Mouse (Mus musculus): ENCODE measurements around the gene Kifc3. TPM values are rescaled to one million over a fixed set of nuclear protein-coding genes. Genes with fewer than 3 reads are reported as not detected.

Gene Kifc3
- polyA plus RNA-seq, 1 experiment from 2014 or later = 16.4 TPM

DNA sequence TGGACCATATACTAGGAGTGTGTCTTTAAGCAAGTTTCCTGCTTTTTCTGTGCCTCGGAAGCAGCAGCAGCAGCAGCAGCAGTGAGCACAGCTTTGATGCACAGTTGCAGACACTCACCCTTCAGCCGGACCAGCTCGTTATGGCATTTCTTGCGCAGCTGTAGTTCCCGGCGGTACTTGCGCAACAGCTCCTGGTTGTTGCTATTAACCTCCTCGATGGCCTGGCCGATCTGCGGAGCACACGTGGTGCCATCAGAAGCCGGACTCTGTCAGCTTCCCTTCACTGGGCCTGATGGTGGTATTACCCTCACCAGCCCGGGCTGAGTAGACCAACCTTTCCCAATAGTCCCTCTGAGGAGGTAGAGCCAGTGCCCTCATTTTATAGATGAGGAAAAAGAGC lies 95.3 kb downstream of the Kifc3 start:
- 86% methylated on average over 13 of the region's 13 CpGs for WGBS
- Histone ChIP-seq H3K4me1 (replicated peaks) (no peaks in the 10 kb centered on the region), H3K4me3 (no peak overlapping the region), H3K27ac (ENCODE audit: poor library complexity, severe bottlenecking) (no peak overlapping the region), H3K4me2 (no peak overlapping the region), H3K9me3 (replicated peaks) (no peaks in the 10 kb centered on the region), H3K27me3 (replicated peaks) (0 out of 2 replicates have a peak, but pooled peaks cover 3% of the 10 kb centered on the region), H3K9ac (no peak overlapping the region), H3K36me3 (peaks cover 55% of the 10 kb centered on the region)
- no peak for ATAC-seq (ENCODE audit: insufficient number of reproducible peaks, low FRiP score)

DNA sequence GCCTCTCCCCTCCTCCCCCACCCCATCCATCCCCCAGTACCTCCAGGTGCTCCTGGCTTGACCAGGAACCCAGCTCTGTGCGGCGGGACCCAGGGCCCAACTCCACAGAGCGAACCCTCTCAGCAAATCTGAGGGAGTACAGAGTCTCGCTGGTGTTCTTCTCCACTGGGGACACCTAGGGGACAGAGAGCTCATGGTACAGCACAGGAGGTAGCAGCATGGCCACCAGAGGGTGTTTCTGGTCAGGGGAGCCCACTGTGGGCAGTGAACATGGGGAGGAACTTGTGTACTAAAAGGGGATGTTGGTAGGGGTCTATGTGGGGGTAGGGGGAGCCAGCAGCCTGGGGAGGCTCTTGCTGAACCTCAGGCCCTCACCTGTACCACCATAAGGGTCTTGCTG lies 100.6 kb downstream of the Kifc3 start:
- H3K27me3 ChIP-seq (replicated peaks) = no peaks in the 10 kb centered on the region
- H3K4me1 ChIP-seq (replicated peaks) = no peaks in the 10 kb centered on the region
- WGBS = 67% methylated on average over 4 of the region's 4 CpGs
- H3K4me2 ChIP-seq = no peak overlapping the region
- peaks cover 78% of the 10 kb centered on the region for H3K36me3 ChIP-seq
- no peaks in the 10 kb centered on the region for H3K9me3 ChIP-seq (replicated peaks)
- H3K9ac ChIP-seq = no peak overlapping the region
- H3K4me3 ChIP-seq = no peak overlapping the region
- 0 out of 2 replicates have a peak, but pooled peaks have one; percentile 31 for ATAC-seq (ENCODE audit: insufficient number of reproducible peaks, low FRiP score)
- H3K27ac ChIP-seq (ENCODE audit: poor library complexity, severe bottlenecking) = no peak overlapping the region

DNA sequence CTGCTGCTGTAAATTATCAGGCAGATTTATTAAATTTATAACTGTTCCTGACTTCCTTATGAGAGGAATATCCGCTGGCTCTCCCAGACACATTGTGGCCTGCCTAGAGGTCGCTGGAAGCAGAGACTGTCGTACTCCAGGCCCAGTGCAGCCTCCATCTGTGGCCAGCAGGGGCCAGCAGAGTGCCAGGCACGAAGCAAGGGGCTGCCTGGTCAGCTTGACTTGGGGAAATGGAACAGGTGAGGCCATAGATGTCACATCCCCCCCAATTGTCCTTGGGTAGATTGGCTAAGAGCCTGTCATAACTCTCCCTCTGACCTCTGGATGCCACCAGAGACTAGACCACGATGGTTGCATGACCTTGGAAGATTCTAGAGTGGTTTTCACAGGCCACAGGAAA lies 103.6 kb downstream of the Kifc3 start:
- no peak overlapping the region for H3K27ac ChIP-seq (ENCODE audit: poor library complexity, severe bottlenecking)
- no peaks in the 10 kb centered on the region for H3K27me3 ChIP-seq (replicated peaks)
- H3K4me1 ChIP-seq (replicated peaks) = no peaks in the 10 kb centered on the region
- H3K9me3 ChIP-seq (replicated peaks) = no peaks in the 10 kb centered on the region
- ATAC-seq (ENCODE audit: insufficient number of reproducible peaks, low FRiP score) = 0 out of 2 replicates have a peak, but pooled peaks have one; percentile 45
- H3K4me2 ChIP-seq = no peak overlapping the region
- no peak overlapping the region for H3K4me3 ChIP-seq
- 21% methylated on average over 5 of the region's 5 CpGs for WGBS
- peaks cover 88% of the 10 kb centered on the region for H3K36me3 ChIP-seq
- no peak overlapping the region for H3K9ac ChIP-seq

DNA sequence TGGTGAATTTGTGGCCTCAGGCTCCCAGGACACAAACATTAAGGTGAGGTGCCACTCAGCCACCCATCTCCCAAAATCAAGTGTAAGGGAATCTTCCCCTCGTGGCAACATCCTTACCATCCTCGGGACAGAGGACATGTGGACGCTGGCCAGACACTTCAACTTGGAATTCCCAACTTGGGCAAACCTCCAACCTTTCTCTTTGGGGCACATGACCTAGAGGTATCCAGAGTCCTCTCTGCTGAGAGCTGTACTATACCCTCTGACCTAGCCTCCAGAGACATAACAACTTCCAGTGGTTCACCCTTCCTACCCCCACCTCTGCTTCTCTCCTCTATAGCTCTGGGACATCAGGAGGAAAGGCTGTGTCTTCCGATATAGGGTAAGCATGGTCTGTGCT lies 109.0 kb downstream of the Kifc3 start:
- H3K27me3 ChIP-seq (replicated peaks) = no peaks in the 10 kb centered on the region
- no peak overlapping the region for H3K4me3 ChIP-seq
- H3K27ac ChIP-seq (ENCODE audit: poor library complexity, severe bottlenecking) = no peak overlapping the region
- peaks cover 86% of the 10 kb centered on the region for H3K36me3 ChIP-seq
- no peak overlapping the region for H3K4me2 ChIP-seq
- no peaks in the 10 kb centered on the region for H3K9me3 ChIP-seq (replicated peaks)
- H3K9ac ChIP-seq = no peak overlapping the region
- no peaks in the 10 kb centered on the region for H3K4me1 ChIP-seq (replicated peaks)
- WGBS = 78% methylated on average over 4 of the region's 4 CpGs
- no peak for ATAC-seq (ENCODE audit: insufficient number of reproducible peaks, low FRiP score)

DNA sequence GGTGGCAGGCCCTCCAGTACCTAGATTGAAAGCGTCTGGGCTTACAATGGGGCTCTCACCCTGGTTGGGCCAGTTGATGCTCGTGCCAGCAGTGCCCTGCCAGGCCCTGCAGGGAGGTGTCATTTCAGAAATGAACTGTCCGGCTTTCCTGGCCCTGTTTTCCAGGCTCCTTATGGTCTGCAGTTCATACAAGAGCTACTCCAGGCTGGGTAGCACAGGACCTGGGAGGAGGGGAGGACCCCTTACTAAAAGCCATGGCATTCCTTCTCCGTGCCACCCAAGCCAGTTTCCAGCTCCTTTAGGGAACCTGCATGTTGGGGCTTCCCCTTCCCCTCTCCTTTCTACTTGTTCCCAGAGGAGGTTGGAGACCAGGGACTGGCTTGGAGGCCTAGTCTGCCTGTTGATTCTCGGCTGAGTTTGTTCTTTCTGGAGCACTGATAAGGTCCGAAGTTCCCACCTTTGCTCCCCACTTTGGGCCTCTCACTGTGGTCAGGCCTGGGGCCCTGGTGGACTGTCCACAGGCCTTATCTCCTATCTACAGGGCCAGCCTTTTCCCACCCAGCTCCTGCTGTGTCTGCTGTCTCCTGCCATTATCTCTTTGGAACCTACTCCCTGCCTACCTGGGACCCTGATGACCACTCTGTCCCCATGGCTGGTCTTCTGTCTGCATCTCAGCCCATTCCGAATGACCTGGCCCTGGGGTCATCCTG lies 117.0 kb downstream of the Kifc3 start:
- ATAC-seq (ENCODE audit: insufficient number of reproducible peaks, low FRiP score) = peak; percentile 60
- peak overlapping the region; percentile 41 for H3K4me2 ChIP-seq
- 64% methylated on average over 7 of the region's 7 CpGs for WGBS

DNA sequence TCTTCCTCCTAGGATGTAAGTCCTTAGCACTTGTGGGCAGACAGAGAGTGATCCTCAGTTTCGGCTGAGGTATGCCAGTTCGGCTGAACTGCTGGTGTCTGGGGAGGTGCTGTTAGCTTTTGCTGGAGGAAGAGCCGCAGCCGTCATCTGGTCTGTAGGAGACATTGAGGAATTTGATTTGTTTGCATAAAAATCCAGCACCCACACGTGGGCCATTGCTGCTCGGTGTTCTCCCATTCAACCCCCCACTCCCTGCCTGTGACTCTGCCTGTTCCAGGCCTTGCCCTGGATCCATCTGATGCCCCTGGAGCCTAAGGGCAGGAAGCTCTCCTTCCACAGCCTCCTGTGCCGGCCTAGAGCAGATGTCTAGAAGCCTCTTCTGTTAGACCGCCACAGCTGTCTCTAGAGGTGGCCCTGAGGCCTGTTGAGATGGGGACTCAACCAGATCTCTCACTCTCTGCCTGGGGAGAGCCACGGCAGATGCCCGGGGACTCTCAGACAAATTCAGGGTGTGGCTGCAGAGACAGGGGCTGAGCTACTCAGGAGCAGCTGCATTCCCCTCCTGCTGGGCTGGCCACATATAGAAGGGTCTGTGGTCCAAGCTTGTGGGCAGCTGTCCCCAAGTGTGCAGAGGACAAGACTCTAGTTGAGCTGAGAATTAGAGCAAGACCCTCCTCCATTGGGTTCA lies 117.7 kb downstream of the Kifc3 start:
- no peaks in the 10 kb centered on the region for H3K9me3 ChIP-seq (replicated peaks)
- 85% methylated on average over 10 of the region's 10 CpGs for WGBS
- peak overlapping the region; percentile 41 for H3K4me2 ChIP-seq
- peak overlapping the region; percentile 17; the same call in 1 of the 2 replicates for H3K9ac ChIP-seq
- H3K27me3 ChIP-seq (replicated peaks) = no peaks in the 10 kb centered on the region
- H3K4me3 ChIP-seq = no peak overlapping the region
- H3K36me3 ChIP-seq = peaks cover 59% of the 10 kb centered on the region
- H3K27ac ChIP-seq (ENCODE audit: poor library complexity, severe bottlenecking) = peak overlapping the region; percentile 41; the same call in 1 of the 2 replicates
- ATAC-seq (ENCODE audit: insufficient number of reproducible peaks, low FRiP score) = no peak
- H3K4me1 ChIP-seq (replicated peaks) = peaks cover 21% of the 10 kb centered on the region

More for the DNA sequence above, 117.0 kb downstream of the Kifc3 start:
- no peak overlapping the region for H3K9ac ChIP-seq
- H3K27ac ChIP-seq (ENCODE audit: poor library complexity, severe bottlenecking) = peak overlapping the region; percentile 41
- no peak overlapping the region for H3K4me3 ChIP-seq
- H3K4me1 ChIP-seq (replicated peaks) = peaks cover 21% of the 10 kb centered on the region
- no peaks in the 10 kb centered on the region for H3K9me3 ChIP-seq (replicated peaks)
- peaks cover 66% of the 10 kb centered on the region for H3K36me3 ChIP-seq
- no peaks in the 10 kb centered on the region for H3K27me3 ChIP-seq (replicated peaks)

DNA sequence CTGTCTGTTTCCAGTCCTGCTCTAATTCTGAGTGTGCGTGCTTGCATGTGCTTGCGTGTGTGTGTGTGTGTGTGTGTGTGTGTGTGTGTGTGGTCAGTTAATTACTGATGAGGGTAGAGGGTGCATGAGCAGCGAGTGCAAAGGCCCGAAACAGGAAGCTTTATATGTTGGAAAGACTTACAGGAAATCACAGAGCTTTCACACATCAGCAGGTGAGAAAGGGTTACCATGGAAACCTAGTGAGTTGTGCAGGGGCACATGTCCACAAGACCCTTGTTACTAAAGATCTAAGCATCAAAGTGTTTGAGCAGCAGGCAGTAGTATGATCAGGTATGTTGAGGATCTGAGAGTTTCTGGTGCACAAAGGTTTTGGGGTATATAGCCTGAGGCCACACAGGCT lies 118.4 kb downstream of the Kifc3 start:
- H3K27me3 ChIP-seq (replicated peaks) = no peaks in the 10 kb centered on the region
- H3K4me1 ChIP-seq (replicated peaks) = peaks cover 21% of the 10 kb centered on the region
- no peak overlapping the region for H3K27ac ChIP-seq (ENCODE audit: poor library complexity, severe bottlenecking)
- WGBS = 77% methylated on average over 4 of the region's 4 CpGs
- H3K4me2 ChIP-seq = peak overlapping the region; percentile 25; the same call in 1 of the 2 replicates
- no peak for ATAC-seq (ENCODE audit: insufficient number of reproducible peaks, low FRiP score)
- H3K4me3 ChIP-seq = 0 out of 2 replicates have a peak overlapping the region, but pooled peaks have one; percentile 2
- peak overlapping the region; percentile 17; the same call in 1 of the 2 replicates for H3K9ac ChIP-seq
- no peaks in the 10 kb centered on the region for H3K9me3 ChIP-seq (replicated peaks)
- peaks cover 55% of the 10 kb centered on the region for H3K36me3 ChIP-seq

DNA sequence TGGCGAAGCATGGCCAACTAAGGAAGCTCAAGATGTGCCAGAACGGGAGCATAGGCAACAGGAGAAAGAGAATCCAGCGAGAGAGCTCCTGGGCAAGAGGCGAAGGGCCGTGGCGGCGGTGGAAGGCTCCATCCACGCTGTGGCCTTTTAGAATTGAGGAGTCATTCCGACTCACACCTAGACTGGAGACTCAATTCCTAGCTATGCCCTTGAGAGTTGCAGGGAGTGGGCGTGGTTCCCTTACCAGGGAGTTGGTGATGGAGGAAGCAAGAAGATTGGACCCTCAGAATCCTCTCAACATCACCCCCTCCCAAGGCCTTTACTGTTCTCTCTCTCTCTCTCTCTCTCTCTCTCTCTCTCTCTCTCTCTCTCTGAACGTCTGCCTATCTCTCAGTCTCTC lies 121.0 kb downstream of the Kifc3 start:
- H3K4me2 ChIP-seq = peak overlapping the region; percentile 92
- H3K36me3 ChIP-seq = peaks cover 30% of the 10 kb centered on the region
- peaks cover 21% of the 10 kb centered on the region for H3K4me1 ChIP-seq (replicated peaks)
- peaks cover 3% of the 10 kb centered on the region; the same call in 1 of the 2 replicates for H3K27me3 ChIP-seq (replicated peaks)
- H3K9me3 ChIP-seq (replicated peaks) = no peaks in the 10 kb centered on the region
- H3K27ac ChIP-seq (ENCODE audit: poor library complexity, severe bottlenecking) = peak overlapping the region; percentile 55
- H3K9ac ChIP-seq = peak overlapping the region; percentile 82
- peak overlapping the region; percentile 78 for H3K4me3 ChIP-seq
- WGBS = 10% methylated on average over 11 of the region's 11 CpGs
- no peak for ATAC-seq (ENCODE audit: insufficient number of reproducible peaks, low FRiP score)

DNA sequence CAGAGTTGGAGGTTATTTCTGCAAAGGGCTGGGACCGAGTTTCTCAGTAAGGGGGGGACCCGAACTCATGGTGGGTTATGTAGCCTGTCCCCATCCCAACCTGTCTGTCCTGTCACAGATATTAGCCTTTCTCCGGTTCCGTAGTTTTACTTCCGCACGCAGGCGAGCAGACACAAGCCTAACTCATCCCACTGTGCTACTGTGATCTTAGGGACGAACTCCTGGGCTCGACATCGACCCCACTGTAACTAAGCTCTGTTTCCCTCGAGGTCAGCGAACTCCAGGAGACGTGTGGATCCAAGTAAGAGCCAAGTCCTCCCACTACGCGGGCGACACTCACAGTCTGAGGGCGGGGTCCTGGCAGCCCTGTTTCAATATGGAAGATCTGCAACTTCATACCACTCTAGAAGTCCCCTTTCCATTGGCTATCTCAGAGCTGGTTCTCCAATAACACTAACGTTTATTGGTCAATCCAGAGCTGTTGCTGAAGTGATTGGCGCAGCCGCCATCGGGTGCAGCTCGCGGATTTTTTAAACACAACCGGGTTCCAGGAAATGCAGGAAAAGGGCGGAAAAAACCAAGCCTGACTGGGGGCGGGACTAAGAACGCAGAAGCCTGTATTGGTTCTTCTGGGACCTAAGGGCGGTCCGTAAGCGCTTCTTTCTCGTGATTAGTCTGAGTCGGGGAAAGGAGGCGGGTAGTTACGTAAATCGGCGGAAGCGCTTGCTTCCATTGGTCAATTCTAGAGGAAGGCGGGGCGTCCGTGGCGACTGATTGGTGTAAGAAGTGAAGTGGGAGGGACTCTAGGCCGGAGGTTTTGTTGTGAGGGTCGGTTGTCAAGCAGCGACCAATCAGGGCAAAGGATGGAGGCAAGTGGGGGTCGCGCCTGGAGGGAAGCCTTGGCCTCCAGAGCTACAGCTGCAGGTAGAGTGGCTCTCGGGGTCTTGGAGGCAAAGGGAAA lies 122.0 kb downstream of the Kifc3 start, which contains the start of gene Katnb1:
TSS of gene Katnb1 (plus strand) at position 806 of the 961 bp plus-strand sequence.
- Histone ChIP-seq H3K9me3 (replicated peaks) (no peaks in the 10 kb centered on the region), H3K4me1 (replicated peaks) (peaks cover 17% of the 10 kb centered on the region)
- WGBS = under 1% methylated on average over 47 of the region's 47 CpGs

DNA sequence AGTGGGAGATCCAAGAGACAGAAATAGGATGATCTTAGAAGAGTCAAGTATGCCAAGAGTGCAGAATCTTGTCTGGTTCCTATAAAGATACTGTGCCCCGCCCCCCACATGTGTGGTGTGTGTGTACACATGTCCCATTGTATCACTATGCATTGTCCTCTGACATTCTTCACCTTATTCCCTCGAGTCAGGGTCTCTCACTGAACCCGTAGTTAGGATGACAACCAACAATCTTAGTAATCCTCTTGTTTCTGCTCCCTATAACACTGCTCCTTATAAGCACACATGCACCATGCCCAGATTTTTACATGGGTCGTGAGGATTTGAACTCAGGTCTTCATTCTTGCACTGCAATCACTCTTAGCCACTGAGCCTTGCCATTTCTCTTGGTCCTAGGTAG lies 123.3 kb downstream of the Kifc3 start:
- Histone ChIP-seq H3K27ac (ENCODE audit: poor library complexity, severe bottlenecking) (no peak overlapping the region), H3K4me3 (no peak overlapping the region), H3K27me3 (replicated peaks) (peaks cover 6% of the 10 kb centered on the region; the same call in 1 of the 2 replicates), H3K4me1 (replicated peaks) (peaks cover 12% of the 10 kb centered on the region), H3K9me3 (replicated peaks) (no peaks in the 10 kb centered on the region), H3K36me3 (peaks cover 16% of the 10 kb centered on the region), H3K4me2 (no peak overlapping the region), H3K9ac (no peak overlapping the region)
- WGBS = 81% methylated on average over 4 of the region's 4 CpGs
- ATAC-seq (ENCODE audit: insufficient number of reproducible peaks, low FRiP score) = no peak

More for the DNA sequence above, 122.0 kb downstream of the Kifc3 start, which contains the start of gene Katnb1:
- ATAC-seq (ENCODE audit: insufficient number of reproducible peaks, low FRiP score) = peak; percentile 97
- peak within 1 kb of the TSS; percentile 92 for H3K4me2 ChIP-seq
- H3K36me3 ChIP-seq = peaks cover 28% of the 10 kb centered on the region
- peaks cover 3% of the 10 kb centered on the region; the same call in 1 of the 2 replicates for H3K27me3 ChIP-seq (replicated peaks)
- H3K27ac ChIP-seq (ENCODE audit: poor library complexity, severe bottlenecking) = peak within 1 kb of the TSS; percentile 72
- H3K9ac ChIP-seq = peak within 1 kb of the TSS; percentile 82
- peak within 1 kb of the TSS; percentile 78 for H3K4me3 ChIP-seq

Data from heart, embryonic 12.5 days (tissue).